Mouse (Mus musculus) myocyte (in vitro differentiated cells): ENCODE data around the gene Scd2.

Experiments
- E2F4 ChIP-seq: IDR thresholded peaks from one replicate; pipeline ENCODE4 v1.6.1; 2011; ENCODE audit warnings: mild to moderate bottlenecking, control low read depth, moderate library complexity; ENCODE audit not compliant: insufficient read depth
- MAX ChIP-seq: IDR thresholded peaks from one replicate; pipeline ENCODE4 v1.6.1; 2011; ENCODE audit warnings: low read depth, mild to moderate bottlenecking, control low read depth
- POLR2A ChIP-seq: IDR thresholded peaks from one replicate; pipeline ENCODE4 v1.6.1; 2011; ENCODE audit warnings: low read depth, mild to moderate bottlenecking, control low read depth, moderate library complexity; ENCODE audit not compliant: insufficient read length
- TCF12 ChIP-seq: IDR thresholded peaks from one replicate; pipeline ENCODE4 v1.6.1; 2011; ENCODE audit warnings: mild to moderate bottlenecking, control low read depth; ENCODE audit not compliant: poor library complexity, insufficient read depth, severe bottlenecking
- USF1 ChIP-seq: IDR thresholded peaks from one replicate; pipeline ENCODE4 v1.6.1; 2011; ENCODE audit warnings: low read depth, mild to moderate bottlenecking, control low read depth, moderate library complexity

- TF ChIP-seq TCF12 (peak; percentile 89), MAX (no peak), POLR2A (no peak), E2F4 (no peak), USF1 (no peak)
These were observed 19.0 kb upstream of the Scd2 start for GRCm38 (mm10) chr19:44274452-44274851.
